Mouse (Mus musculus) retina, embryonic 14.5 days (tissue): ENCODE data around the gene Ndrg3.
"Not testable (repeated sequence)": the region's sequence is repeated elsewhere in the genome, so short reads cannot be mapped to it uniquely, and the experiment has no call there.

Source experiments
- DNase-seq: peaks from one replicate; pipeline ENCODE4 v3.0.0-alpha.2; 2015; ENCODE audit warnings: low spot score

Ndrg3 gene

GRCm38 (mm10) chr2:156935005-156935404 is 56.9 kb downstream of the Ndrg3 start:
- DNase-seq: no peak

DNA sequence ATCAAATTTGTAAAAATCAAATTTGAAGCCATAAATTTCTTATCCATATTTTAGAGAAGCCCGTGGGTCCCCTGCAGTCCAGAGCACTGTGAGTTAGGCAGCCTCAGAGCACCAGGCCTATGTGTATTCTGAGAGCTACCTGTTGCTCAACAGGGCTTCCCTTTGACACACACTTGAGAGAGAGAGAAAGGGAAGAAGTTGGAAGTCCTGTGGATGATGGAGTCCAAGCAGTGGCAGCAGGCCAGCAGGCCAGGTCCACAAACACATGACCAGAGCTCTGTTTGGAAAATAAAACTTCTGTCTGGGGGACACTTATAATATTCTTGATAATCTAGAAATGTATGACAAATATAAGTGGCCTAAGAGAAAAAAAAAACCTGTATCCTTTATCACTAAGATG is 58.4 kb downstream of the Ndrg3 start:
- DNase-seq: no peak

DNA sequence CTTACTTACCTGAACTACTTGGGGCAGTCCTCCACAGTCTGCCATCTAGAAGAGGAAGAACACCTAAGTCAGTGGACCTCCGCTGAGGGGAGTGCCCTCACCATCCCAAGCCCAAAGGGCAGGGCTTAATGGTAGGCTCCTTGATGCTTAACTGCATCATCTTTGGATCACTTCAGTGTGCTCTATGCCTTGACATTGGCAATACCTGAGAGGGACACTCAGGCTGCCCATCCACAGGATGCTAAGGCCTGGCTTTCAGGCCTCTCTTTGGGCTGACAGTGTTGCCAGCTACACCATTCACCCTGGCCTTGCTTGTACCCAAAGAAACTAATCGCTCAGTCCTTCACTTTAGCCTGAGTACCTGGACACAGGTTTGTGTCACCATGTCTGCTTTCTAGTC is 60.4 kb downstream of the Ndrg3 start:
- no peak for DNase-seq

DNA sequence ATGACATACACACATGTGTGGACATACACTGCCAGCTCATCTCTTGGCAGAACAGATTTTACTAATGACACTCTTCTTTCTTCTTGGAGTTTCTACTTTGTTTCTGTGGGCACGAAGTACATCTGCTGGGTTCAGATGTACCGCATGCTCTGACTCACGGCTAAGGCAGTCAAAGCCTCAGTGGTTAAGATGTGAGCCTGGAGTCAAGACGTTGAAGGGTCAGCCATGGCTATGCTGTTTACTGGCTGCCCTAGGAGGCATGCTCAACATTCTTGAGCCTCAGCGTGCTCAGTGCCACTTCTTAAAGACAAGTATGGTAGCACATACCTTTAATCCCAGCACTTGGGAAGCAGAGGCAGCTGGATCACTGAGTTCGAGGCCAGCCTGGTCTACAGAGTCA is 61.3 kb downstream of the Ndrg3 start:
- no peak for DNase-seq

- DNase-seq: no peak
Measured at GRCm38 (mm10) chr2:156929519-156930120, 62.2 kb downstream of the Ndrg3 start.

DNA sequence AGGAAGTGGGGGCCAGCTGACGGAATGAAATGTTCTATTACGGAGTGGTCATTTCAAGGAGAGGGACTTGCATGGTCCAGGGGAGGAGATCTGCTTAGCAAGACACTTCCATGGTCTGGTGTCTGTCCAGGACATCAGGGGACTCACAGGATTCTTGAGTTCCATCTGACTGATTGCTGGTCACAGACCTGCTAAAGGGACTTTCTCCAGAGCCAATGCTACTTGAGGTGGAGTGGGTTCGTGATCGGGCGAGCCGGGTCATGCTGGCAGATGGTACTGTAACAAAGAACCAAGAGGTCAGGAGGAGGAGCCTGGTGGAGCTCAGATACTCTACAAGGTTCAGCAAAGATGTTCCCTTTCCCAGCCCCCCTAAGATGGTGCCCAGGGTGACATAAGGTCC is 63.2 kb downstream of the Ndrg3 start:
- no peak for DNase-seq

DNA sequence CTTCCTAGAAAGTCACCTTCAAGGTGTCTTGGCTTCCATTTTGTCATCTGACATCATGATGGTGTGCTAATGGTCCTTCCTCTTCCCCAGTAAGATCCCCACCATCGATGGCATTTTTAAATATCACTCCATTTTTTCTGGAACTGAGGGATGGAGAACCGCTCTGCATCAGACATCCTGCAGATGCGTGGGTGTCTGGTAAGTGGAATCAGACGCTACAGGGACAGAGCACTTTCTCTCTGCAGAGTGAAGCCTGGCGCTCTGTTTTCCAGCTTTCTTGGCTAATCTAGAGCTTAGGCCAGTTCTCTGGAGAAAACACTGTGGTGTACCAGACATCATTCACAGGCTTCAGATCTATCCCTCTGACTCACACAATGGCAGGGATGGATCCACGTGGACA is 64.2 kb downstream of the Ndrg3 start:
- DNase-seq: no peak

DNA sequence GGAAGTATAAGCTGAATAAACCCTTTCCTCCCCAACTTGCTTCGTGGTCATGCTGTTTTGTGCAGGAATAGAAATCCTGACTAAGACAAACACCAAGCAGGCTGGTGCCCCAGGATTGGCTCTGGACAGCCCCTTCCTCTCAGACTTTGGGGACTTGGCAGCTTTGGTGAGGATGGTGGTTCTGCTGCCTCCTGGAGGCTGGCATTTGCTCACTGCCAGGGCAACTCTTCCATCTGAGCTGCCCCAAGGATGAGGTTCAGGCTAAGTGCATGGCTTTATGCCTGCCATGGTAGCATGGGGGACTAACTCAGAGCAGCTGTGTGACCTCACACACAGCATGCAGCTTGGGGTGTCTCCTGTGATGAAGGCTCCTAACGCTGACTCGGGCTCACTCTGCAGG is 66.2 kb downstream of the Ndrg3 start:
- not testable (repeated sequence) for DNase-seq

DNA sequence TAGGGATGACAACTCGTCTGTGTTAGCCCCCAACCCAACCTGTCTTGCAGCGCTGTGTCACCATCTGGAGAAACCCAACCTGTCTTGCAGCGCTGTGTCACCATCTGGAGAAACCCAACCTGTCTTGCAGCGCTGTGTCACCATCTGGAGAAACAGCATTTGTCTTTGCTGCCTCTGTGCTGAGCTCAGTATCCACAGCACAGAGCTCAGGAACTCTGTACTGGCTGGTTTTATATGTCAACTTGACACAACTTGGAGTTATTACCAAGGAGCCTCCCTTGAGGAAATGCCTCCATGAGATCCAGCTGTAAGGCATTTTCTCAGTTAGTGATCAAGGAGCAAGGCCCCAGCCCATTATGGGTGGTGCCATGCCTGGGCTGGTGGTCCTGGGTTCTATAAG is 66.8 kb downstream of the Ndrg3 start:
- not testable (repeated sequence) for DNase-seq

GRCm38 (mm10) chr2:156924210-156924898 is 67.5 kb downstream of the Ndrg3 start:
- DNase-seq: no peak

- DNase-seq: no peak
Measured at GRCm38 (mm10) chr2:156923057-156923456, 68.8 kb downstream of the Ndrg3 start.

DNA sequence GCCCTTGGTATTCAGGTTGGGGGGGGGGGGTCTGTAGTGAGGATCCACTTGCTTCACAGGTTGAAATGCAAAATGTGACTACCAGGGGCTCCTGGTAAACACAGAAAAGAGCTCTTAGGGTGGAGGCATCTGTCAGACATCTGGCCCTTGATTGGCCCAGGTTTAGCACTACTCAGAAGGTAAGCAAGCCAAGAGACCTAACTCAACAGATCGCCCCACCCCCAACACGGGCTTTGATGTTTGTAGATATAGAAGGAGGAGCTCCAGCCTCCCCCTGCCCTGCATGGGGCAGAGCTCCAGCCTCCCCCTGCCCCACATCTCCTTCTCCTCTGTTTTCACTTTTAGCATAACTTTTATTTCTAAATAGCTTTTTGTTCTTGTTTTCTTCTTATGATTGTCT is 72.1 kb downstream of the Ndrg3 start:
- DNase-seq: no peak

- not testable (repeated sequence) for DNase-seq
Measured at GRCm38 (mm10) chr2:156919191-156919590, 72.7 kb downstream of the Ndrg3 start.

DNA sequence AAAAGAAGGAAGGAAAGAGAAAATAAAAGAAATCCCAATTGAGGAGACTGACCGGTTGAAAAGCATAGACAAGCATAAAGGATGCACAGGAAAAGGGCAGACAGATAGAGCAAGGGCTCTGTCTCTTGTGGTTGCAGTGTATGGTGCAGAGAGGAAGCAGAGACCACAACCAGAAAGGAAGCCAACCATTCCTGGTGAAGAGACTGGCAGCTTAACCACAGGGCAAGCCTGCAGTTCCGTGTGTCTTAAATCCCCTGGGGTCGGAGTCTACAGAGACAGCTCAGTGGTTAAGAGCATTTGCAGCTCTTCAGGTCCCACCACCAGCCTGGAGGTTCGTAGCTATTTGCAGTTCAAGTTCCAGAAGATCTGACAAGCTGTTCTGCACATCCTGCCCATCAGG is 73.3 kb downstream of the Ndrg3 start:
- no peak for DNase-seq

DNA sequence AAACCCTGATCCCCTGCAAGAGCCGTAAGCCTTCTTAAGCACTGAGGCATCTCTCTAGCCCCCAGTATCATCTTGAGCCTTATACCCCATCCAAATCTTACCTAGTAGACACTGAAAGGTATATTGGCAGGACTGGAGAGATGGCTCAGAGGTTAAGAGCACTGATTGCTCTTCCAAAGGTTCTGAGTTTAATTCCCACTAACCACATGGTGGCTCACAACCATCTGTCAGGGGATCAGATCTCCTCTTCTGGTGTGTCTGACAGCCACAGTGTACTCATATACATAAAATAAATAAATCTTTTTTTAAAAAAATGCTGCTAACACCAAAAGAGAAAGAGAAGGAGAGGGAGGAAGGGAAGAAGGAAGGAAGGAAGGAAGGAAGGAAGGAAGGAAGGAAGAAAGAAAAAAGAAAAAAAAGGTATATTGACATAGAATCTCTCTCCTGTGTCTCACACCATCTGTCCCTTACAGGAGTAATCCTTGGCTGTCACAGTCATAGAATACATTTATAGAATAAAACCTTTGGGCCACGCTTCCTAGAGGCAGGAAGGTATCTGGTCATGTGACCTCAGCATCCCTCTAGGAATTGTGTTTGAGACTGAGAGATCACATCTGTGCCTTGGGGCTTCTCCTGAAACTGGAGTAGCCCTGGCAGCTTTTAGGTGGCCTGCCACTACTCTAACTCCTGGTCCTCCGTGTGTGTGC is 75.3 kb downstream of the Ndrg3 start:
- DNase-seq: no peak

- DNase-seq: no peak
Measured at GRCm38 (mm10) chr2:156915559-156915958, 76.3 kb downstream of the Ndrg3 start.

- no peak for DNase-seq
Measured at GRCm38 (mm10) chr2:156913191-156913590, 78.7 kb downstream of the Ndrg3 start.

GRCm38 (mm10) chr2:156905931-156906330 is 85.9 kb downstream of the Ndrg3 start:
- not testable (repeated sequence) for DNase-seq

DNA sequence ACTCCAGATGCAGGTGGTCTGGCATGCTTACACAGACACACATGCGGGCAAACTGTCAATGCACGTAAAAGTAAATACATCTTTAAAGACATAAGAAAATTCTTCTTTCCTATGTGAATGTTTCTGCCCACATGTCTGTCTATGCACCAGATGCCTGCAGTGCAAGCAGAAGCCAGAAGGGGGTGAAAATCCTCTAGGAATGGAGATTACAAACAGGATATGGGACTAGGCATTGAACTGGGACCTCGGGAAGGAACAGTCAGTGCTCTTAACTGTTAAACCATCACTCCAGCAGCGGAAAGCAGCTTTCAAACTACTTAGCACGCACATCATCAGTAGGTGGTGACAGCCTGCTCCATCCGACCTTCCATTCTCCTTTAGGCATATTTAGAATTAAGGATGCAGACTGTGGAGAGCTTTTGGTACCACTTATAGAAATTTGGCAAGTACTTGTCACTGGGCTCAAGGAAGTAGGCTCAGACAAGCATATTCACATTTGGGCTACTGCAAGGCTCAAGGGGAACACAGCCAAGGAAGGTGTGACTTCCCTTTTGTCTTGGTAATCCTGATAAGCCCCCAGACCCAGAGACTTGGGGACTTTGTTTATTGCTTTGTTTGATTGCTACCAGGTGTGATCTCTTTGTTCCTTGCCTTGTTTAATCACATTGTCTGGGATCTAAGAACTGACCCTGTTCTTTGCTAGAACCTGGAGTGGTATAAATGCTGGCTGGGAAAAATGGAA is 86.7 kb downstream of the Ndrg3 start:
- DNase-seq: peak; percentile 70

DNA sequence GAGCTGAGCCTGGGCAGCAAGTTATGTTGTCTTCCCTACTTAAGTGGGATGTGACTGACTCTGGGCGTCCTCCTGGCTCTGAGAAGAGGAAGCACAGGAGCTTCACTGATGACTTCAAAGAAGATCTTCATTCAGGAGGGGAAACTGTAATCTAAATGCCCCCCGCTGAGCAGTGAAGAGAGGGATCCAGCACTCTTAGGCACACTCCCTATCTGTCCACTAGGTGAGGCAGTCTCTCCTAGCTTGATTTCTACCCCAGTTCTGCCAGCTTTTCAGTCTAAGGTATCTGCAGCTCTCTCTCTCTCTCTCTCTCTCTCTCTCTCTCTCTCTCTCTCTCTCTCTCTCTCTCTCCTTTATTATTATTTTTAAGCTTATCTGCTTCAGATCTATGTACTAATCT is 88.5 kb downstream of the Ndrg3 start:
- peak; percentile 20 for DNase-seq

GRCm38 (mm10) chr2:156902411-156902810 is 89.4 kb downstream of the Ndrg3 start:
- not testable (repeated sequence) for DNase-seq

DNA sequence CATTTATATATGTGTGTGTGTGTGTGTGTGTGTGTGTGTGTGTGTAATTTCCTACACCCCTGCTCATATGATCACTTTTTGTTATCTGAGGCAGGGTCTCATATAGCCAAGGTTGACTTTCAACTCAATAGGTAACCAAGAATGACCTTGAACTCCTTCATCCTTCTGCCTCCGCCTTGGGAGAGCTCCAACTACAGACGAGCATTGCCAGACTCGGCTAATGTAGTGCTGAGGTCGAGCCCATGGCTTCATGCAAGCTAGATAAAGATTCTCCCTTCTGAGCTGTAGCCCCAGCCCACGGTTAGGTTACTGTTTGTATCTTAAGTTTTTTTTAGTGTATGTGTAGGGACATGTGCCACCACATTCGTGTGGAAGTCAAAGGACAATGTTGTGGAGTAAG is 90.0 kb downstream of the Ndrg3 start:
- no peak for DNase-seq

GRCm38 (mm10) chr2:156901344-156901743 is 90.5 kb downstream of the Ndrg3 start:
- DNase-seq: no peak
